Mouse (Mus musculus): ENCODE measurements around the gene Olfr324.

Olfr324 gene

GRCm38 (mm10) chr11:58594814-58595213 is at the start of gene Olfr324:
TSS of gene Olfr324 (plus strand) at chr11:58595114.
- no peak for DNase-seq

- no peak for DNase-seq
Measured at GRCm38 (mm10) chr11:58546322-58546721, 48.6 kb upstream of the Olfr324 start, which contains the start of gene Olfr329-ps. TSS of gene Olfr329-ps (minus strand) at chr11:58546422.

- DNase-seq: peak in 1 of 2 experiments; percentile 6
Measured at GRCm38 (mm10) chr11:58555536-58555935, 39.4 kb upstream of the Olfr324 start, which contains the start of gene Olfr328. TSS of gene Olfr328 (minus strand) at chr11:58555636.

DNA sequence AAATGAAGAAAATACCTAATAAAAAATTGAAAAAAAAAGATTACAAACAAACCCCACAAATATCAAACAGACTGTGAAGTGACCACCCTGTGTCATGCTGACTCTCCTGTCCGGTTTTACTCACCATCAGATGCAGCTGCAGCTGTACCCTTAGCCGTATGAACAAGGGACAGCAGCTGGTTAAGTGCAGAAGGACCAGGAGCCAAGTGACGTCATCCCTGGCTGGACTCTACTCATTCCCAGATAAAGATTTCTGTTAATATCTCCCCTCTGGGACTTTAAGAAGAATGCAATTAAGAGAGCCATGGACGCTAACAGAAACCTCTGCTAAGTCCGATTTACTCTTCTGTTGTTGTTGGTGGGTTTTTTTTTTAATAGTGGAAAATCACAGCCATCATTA is 24.5 kb upstream of the Olfr324 start, which contains the start of gene Olfr224:
Gene Olfr224 (minus strand): TSS at position 149 of the 400 bp plus-strand sequence.
- no peak for DNase-seq

DNA sequence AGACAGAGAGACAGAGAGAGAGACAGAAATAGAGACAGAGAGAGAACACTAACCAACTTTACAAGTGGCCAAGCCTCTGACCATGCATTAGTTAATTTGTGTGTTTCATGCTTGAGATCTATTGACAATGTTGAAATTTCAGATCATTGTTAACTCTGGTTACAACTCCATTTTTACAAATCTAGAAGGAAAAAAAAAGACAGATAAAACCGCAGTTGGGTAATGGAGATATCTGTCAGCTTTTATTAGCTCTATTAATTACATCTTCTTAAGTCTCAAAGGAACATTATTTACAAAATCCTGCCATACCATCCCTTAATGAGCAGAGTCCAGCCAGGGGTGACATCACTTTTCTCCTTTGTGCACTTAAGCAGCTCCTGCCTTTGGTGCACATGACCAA is 17.5 kb upstream of the Olfr324 start, which contains the start of gene Olfr325:
Gene Olfr325 (plus strand): TSS at position 301 of the 400 bp plus-strand sequence.
- DNase-seq: no peak

- DNase-seq: peak; percentile 6 to 21
Measured at GRCm38 (mm10) chr11:58578636-58579035, 16.3 kb upstream of the Olfr324 start.

- peak; percentile 65 to 77 for DNase-seq
Measured at GRCm38 (mm10) chr11:58587898-58588348, 7.0 kb upstream of the Olfr324 start.

GRCm38 (mm10) chr11:58588620-58589250 is 6.2 kb upstream of the Olfr324 start:
- DNase-seq: no peak

- DNase-seq: no peak
Measured at GRCm38 (mm10) chr11:58597837-58598236, 2.9 kb downstream of the Olfr324 start.

DNA sequence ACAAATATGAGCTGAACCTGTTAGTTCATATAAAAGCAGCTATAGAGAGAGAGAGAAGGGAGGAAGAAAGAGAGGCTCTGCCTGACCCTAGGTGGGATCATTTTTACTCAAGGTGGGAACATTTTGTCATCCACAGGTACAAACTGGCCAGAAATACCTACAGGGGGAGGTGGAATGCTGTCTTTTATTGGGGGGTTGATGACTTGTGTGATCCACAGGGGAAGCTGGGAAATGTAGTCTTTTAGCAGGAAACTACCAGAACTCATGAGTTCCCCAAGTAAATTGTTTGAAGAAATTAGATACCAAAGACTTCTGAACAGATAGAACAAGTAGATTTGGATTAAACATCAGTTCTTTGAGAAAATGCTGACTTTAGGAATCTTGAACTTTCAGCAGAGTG is 7.1 kb downstream of the Olfr324 start:
- no peak for DNase-seq

DNA sequence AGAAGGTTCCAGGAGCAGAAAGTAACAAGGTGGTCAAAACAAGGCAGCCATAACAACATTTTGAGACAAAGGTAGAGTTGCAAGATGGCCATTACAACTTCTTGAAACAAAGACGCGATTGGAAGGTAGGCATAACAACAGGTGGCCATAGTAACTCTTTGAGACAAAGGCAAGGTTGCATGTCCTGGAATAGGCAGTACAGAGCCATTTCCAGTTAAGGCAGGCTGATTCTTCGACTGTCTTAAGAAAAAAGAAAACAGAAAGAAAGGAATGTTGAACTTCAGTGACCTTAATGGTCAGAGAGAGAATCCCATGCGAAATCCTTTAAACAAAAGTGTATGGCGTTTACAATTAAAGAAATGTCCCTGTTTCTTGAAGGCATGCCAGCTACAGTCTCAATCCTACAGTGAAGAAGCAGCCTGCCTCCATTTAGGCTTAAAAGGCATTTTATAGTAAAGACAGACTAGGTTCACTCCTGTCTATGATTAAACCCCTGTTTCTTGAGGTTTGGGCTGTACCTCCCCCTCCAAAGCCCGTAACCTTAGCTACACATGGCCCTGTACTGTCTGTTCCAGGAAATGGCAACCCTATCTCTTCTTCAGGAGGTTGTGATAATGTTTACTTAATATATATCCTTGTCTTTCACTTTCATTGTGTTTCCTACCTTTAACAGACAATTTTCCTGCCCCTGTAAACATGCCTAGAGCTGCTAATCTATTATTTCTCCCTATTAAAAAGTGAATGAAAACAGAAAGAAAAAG is 8.1 kb downstream of the Olfr324 start:
- no peak for DNase-seq

DNA sequence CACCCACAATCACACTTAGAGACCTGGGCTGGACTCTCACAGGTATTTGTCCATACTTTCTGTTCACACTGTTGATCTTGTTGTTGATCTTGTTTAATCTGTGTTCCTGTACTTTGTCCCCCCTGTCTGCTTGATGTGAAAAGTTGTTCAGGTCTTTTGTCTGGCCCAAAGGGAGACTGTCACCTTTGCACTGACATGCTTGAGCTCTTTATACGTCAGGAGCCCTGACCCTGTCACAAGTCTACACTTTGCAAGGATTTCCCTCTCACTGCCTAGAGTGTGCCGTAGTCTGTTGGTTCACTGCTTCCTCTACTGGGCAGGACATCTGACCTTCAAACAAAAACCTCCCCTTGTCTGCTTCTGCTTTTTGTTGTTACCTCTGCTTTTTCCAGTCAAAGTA is 9.8 kb downstream of the Olfr324 start:
- DNase-seq: no peak

GRCm38 (mm10) chr11:58605228-58605627 is 10.3 kb downstream of the Olfr324 start:
- DNase-seq: no peak

DNA sequence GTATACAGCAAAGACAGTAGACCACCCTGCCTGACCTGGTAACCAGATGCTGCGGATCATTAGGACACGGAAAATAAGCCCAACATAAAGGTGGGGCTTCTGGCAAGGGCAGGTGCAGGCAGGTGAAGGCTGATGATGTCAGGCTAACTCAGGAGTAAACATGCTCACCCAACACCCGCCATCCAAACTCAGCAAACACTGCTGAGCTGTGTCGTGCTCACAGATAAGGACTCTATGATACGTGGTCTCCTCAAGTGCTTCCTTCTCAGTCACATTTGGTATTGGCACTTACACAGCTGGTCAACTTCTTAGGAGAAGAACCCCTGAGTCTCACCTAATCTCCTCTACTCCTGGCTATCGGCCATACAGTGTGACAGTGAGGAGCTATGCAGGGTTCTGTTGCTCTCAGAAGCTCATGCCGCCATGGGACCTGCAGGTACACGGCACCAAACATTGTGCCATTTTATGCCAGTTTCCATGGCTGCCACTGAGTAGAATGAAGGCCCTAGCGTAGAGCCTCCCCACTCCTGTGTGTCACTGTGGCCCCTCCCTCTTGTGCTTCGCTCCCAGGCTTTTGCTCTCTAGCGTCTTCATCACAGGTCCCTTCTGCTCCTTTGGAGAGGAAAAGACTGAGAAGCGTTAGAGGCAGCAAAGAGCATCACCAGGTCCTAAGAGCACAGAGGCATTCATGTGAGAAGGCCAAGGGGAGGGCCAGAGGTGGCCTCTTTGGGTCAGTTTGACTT is 11.4 kb downstream of the Olfr324 start:
- DNase-seq: no peak

DNA sequence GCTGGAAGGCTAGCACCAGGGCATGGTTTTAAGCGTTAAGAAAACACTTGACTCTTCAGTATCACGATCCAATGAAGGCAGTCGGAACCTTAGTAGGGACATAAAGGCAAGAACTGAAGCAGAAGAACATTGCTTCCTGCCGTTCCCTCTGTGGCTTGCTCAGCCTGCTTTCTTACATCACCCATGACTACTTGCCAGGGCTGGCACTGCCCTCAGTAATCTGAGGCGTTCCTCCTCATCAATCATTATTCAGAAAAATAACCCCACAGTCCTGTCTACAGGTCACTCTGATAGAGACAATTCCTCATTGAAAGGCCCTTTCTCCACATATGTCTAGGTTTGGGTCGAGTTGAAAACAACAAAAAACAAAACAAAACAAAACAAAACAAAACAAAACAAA is 12.1 kb downstream of the Olfr324 start:
- DNase-seq: no peak

DNA sequence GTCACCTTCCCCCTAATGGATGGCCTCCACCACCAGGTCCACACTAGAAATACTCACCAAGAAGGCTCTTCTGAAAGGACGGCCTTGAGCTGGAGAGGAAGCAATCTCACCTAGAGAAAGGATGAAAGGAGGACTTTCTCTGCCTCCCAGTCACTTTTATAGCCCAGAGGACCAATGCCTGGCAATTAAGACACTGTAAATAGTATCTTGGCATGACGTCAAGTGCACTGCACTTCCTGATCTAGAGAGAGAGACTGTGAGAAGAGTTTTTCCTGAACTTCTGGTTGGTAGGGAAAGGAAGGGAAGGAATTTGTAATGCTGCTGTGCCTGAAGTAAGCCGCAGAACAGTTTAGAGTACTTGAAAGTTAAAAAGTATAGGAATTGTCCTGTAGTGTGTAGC is 18.4 kb downstream of the Olfr324 start:
- no peak for DNase-seq

- peak; percentile 27 to 44 for DNase-seq
Measured at GRCm38 (mm10) chr11:58614526-58614925, 19.6 kb downstream of the Olfr324 start.

DNA sequence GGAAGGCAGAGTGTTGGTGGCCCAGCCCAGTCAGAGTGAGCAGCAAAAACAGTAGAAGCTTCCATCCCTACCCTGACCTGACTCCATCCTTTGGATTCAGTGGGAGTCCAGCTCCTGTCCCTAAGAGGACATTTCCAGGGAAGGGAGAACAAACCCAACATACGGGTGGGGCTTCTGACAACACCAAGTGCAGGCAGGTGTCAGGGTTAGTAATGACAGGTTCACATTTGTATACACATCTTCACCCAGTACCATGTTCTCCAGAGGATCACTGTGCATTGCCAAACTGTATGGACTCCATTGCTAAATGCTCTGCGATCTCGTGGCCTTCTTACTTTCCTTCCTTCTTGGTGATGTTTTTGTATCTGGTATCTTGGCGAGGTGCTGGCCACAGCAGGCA is 21.1 kb downstream of the Olfr324 start, which contains the start of gene 2210407C18Rik:
Gene 2210407C18Rik (minus strand): TSS at position 101 of the 400 bp plus-strand sequence.
- no peak for DNase-seq

DNA sequence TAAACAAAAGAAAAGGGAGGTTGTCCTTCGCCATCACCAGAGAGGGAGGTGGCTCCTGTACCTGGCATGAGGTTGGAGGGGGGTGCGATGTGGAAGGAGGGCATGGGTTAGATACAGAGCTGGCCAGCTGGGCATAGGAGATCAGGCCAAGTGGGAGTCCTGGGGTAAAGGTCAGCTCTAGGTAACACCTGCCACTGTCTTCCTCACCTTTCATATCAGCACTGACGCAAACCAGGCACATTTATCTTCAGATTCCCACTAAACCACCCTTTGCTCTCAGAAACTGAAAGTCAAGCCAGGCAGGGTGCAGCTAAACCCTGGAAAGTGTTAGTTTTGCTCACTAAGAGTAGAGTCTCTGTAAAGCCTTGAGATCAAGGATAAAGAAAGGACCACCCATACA is 23.5 kb downstream of the Olfr324 start:
- DNase-seq: no peak

DNA sequence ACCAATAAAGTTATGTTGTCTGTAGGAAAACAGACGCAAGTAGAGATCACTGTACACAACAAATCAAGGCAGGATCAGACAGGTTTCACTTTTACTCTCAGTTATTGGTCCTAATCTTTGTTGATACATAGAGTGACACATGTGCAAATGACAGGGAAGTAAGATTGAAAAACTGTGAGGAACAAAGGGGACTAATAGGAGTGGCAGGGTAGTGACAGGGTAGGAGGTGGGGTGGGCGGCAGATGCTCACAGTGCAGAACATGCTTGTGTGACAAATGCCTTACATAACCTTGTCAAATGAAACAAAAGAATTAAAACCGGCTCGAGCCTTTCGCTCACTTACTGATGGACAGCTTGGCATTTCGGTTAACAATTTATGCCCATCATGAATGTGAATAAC is 23.9 kb downstream of the Olfr324 start:
- no peak for DNase-seq

DNA sequence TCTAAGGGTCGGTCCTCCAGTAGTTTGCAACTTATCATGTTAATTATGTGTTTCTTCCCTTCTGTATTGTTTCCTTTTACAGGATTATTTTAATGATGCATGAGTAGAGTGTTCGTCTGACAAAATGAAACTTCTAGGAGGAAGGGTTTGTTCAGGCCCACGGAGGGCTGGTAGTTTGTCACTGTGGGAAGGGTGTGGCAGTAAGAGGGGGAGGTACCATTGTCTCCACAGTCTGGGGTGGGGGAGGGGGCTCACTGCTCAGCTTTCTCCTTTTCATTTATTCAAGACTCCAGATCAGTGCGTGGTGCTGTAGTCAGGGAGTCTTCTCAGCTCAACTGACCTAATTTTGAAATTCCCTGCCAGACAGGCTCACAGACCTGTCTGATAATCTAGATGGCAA is 31.2 kb downstream of the Olfr324 start:
- DNase-seq: no peak

GRCm38 (mm10) chr11:58630401-58630800 is 35.5 kb downstream of the Olfr324 start, which contains the start of gene Olfr323:
TSS of gene Olfr323 (minus strand) at chr11:58630501.
- no peak for DNase-seq

DNA sequence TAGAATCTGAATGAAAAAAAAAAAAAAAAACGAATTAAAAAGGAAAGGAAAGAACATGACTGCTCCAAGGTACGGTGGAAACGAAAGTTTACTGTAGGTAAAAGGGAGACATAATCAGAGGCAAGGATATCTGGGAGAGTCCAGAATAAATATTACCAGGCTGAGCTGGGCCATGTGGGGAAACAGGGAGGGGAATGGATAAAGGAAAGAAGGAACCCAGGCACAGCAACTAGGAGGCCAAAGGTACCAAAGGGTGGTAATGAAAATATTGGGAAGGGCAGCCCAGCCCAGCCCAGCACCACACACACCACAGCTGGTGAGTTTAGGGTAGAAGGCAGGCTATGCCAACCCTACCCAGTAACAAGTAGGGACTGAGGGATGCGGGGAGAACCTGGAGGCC is 40.0 kb downstream of the Olfr324 start:
- no peak for DNase-seq

Data from cerebellum, postnatal 14 days (tissue).